Mouse (Mus musculus): Measurements from ENCODE around the gene St6gal1. TPM values are rescaled to one million over a fixed set of nuclear protein-coding genes. Genes with fewer than 3 reads are reported as not detected.

St6gal1 gene
- polyA plus RNA-seq, 1 experiment, result 5.7 TPM

GRCm38 (mm10) chr16:23272521-23273230 is 48.1 kb downstream of the St6gal1 start:
- Histone ChIP-seq H3ac (ENCODE audit: control insufficient read depth, insufficient read length) (no peak overlapping the region), H3K4me3 (no peak overlapping the region), H3K4me2 (ENCODE audit: low read depth) (peak overlapping the region; percentile 69), H3K36me3 (ENCODE audit: control insufficient read depth, insufficient read depth) (no peaks in the 10 kb centered on the region), H3K27me3 (ENCODE audit: control insufficient read depth, insufficient read depth, insufficient read length) (no peaks in the 10 kb centered on the region), H3K79me2 (ENCODE audit: control insufficient read depth, insufficient read depth) (peaks cover 5% of the 10 kb centered on the region)
- TF ChIP-seq REST (IDR thresholded peaks at IDR 0.05; ENCODE audit: insufficient read depth, insufficient read length) (no peak), SRF (IDR thresholded peaks at IDR 0.05; ENCODE audit: control insufficient read depth, insufficient read length, low read depth) (no peak), MYOD1 (IDR thresholded peaks at IDR 0.05; ENCODE audit: control insufficient read depth in 1 of 3, insufficient read length in 2 of 3, low read depth in 2 of 3) (peak in 1 of 3 experiments; percentile 44), TCF3 (IDR thresholded peaks at IDR 0.05; ENCODE audit: insufficient read length, low read depth) (no peak), USF1 (IDR thresholded peaks at IDR 0.05; ENCODE audit: low read depth) (peak; percentile 21), POLR2A (IDR thresholded peaks at IDR 0.05; ENCODE audit: insufficient read length, low read depth) (no peak), CEBPB (IDR thresholded peaks at IDR 0.05; ENCODE audit: insufficient read depth, poor library complexity, severe bottlenecking) (no peak), MYOG (IDR thresholded peaks at IDR 0.05; ENCODE audit: control insufficient read depth in 1 of 3, insufficient read depth in 1 of 3, insufficient read length in 2 of 3, low read depth in 2 of 3) (peak in 1 of 3 experiments; percentile 31)

GRCm38 (mm10) chr16:23274005-23274404 is 49.5 kb downstream of the St6gal1 start:
- TF ChIP-seq TCF3 (IDR thresholded peaks at IDR 0.05; ENCODE audit: insufficient read length, low read depth), result no peak
- no peak for TF ChIP-seq MAX (IDR thresholded peaks at IDR 0.05; ENCODE audit: low read depth)
- TF ChIP-seq POLR2AphosphoS2 (IDR thresholded peaks at IDR 0.05; ENCODE audit: insufficient read length, low read depth), result no peak
- no peak for TF ChIP-seq MYOG (IDR thresholded peaks at IDR 0.05; ENCODE audit: control insufficient read depth in 1 of 3, insufficient read depth in 1 of 3, insufficient read length in 2 of 3, low read depth in 2 of 3)
- TF ChIP-seq CEBPB (IDR thresholded peaks at IDR 0.05; ENCODE audit: insufficient read depth, poor library complexity, severe bottlenecking), result no peak
- TF ChIP-seq MYOD1 (IDR thresholded peaks at IDR 0.05; ENCODE audit: control insufficient read depth in 1 of 3, insufficient read length in 2 of 3, low read depth in 2 of 3), result no peak
- TF ChIP-seq SRF (IDR thresholded peaks at IDR 0.05; ENCODE audit: control insufficient read depth, insufficient read length, low read depth), result no peak
- no peak for TF ChIP-seq POLR2A (IDR thresholded peaks at IDR 0.05; ENCODE audit: insufficient read length, low read depth)
- no peak for TF ChIP-seq E2F4 (IDR thresholded peaks at IDR 0.05; ENCODE audit: insufficient read depth)
- no peak for TF ChIP-seq REST (IDR thresholded peaks at IDR 0.05; ENCODE audit: insufficient read depth, insufficient read length)
- TF ChIP-seq USF1 (IDR thresholded peaks at IDR 0.05; ENCODE audit: low read depth), result no peak
- TF ChIP-seq TCF12 (IDR thresholded peaks at IDR 0.05; ENCODE audit: insufficient read depth, poor library complexity, severe bottlenecking), result no peak
- Histone ChIP-seq H3K4me2 (ENCODE audit: low read depth) (no peak overlapping the region), H3ac (ENCODE audit: control insufficient read depth, insufficient read length) (no peak overlapping the region), H3K27me3 (ENCODE audit: control insufficient read depth, insufficient read depth, insufficient read length) (no peaks in the 10 kb centered on the region), H3K36me3 (ENCODE audit: control insufficient read depth, insufficient read depth) (no peaks in the 10 kb centered on the region), H3K4me3 (no peak overlapping the region), H3K79me2 (ENCODE audit: control insufficient read depth, insufficient read depth) (peaks cover 5% of the 10 kb centered on the region)

- TF ChIP-seq SRF (IDR thresholded peaks at IDR 0.05; ENCODE audit: control insufficient read depth, insufficient read length, low read depth), result no peak
- TF ChIP-seq USF1 (IDR thresholded peaks at IDR 0.05; ENCODE audit: low read depth), result no peak
- Histone ChIP-seq H3ac (ENCODE audit: control insufficient read depth, insufficient read length) (no peak overlapping the region), H3K4me2 (ENCODE audit: low read depth) (no peak overlapping the region), H3K4me3 (no peak overlapping the region), H3K79me2 (ENCODE audit: control insufficient read depth, insufficient read depth) (peaks cover 5% of the 10 kb centered on the region), H3K36me3 (ENCODE audit: control insufficient read depth, insufficient read depth) (no peaks in the 10 kb centered on the region), H3K27me3 (ENCODE audit: control insufficient read depth, insufficient read depth, insufficient read length) (no peaks in the 10 kb centered on the region)
Observed at GRCm38 (mm10) chr16:23274606-23275310, 50.2 kb downstream of the St6gal1 start.

- H3K79me2 ChIP-seq (ENCODE audit: control insufficient read depth, insufficient read depth), result peaks cover 5% of the 10 kb centered on the region
- no peaks in the 10 kb centered on the region for H3K27me3 ChIP-seq (ENCODE audit: control insufficient read depth, insufficient read depth, insufficient read length)
- H3ac ChIP-seq (ENCODE audit: control insufficient read depth, insufficient read length), result no peak overlapping the region
- H3K4me2 ChIP-seq (ENCODE audit: low read depth), result no peak overlapping the region
- no peak for TF ChIP-seq POLR2A (IDR thresholded peaks at IDR 0.05; ENCODE audit: insufficient read length, low read depth)
- no peak for TF ChIP-seq CEBPB (IDR thresholded peaks at IDR 0.05; ENCODE audit: insufficient read depth, poor library complexity, severe bottlenecking)
- no peak for TF ChIP-seq MYOG (IDR thresholded peaks at IDR 0.05; ENCODE audit: control insufficient read depth in 1 of 3, insufficient read depth in 1 of 3, insufficient read length in 2 of 3, low read depth in 2 of 3)
- TF ChIP-seq SRF (IDR thresholded peaks at IDR 0.05; ENCODE audit: control insufficient read depth, insufficient read length, low read depth), result no peak
- no peak for TF ChIP-seq TCF12 (IDR thresholded peaks at IDR 0.05; ENCODE audit: insufficient read depth, poor library complexity, severe bottlenecking)
- no peak for TF ChIP-seq TCF3 (IDR thresholded peaks at IDR 0.05; ENCODE audit: insufficient read length, low read depth)
- TF ChIP-seq MAX (IDR thresholded peaks at IDR 0.05; ENCODE audit: low read depth), result no peak
- no peak for TF ChIP-seq MYOD1 (IDR thresholded peaks at IDR 0.05; ENCODE audit: control insufficient read depth in 1 of 3, insufficient read length in 2 of 3, low read depth in 2 of 3)
- TF ChIP-seq USF1 (IDR thresholded peaks at IDR 0.05; ENCODE audit: low read depth), result no peak
- TF ChIP-seq REST (IDR thresholded peaks at IDR 0.05; ENCODE audit: insufficient read depth, insufficient read length), result no peak
- H3K36me3 ChIP-seq (ENCODE audit: control insufficient read depth, insufficient read depth), result no peaks in the 10 kb centered on the region
- no peak overlapping the region for H3K4me3 ChIP-seq
Observed at GRCm38 (mm10) chr16:23275661-23276060, 51.1 kb downstream of the St6gal1 start.
